Mouse (Mus musculus): ENCODE results near the gene Nim1k.

Nim1k gene

DNA sequence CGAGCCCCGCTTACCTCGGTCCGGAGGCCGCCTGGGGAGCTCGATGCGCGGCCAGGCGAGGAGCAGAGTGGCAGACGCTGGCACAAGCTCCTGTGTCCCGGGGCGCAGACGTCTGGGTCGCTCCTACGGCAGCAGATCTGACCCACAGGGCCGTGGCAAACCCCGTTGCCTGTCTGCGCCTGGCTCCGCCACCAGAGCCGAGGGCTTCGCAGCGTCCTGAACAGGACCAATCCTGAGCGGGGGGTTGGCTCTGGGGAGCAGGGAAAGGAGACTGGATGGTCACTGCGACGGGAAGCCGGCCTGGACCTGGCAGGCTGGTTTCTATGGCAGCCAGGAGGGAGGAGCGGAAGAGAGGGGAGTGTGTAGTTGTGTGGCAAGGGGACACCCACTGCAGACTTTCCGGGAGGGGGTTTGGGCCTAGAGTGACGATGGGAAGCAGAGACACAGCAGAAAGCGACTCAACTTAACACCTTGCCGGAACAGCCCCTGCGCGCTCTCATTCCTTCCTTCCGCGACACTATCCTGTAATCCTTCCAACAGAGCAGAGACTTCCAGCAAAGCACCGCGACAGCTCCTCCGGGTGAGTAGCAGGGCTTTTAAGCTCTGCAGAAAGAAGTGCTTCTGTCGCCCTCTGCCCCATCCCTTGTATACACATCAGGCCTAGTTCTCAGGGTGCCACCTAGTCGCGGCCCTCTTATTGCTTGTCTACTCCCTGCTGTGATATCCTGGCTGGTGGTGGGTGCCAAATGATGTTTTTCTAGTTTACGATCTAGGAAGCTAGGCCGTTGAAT lies at the start of gene Nim1k:
Gene Nim1k, minus strand, starts transcription at position 202 of the 791 bp plus-strand sequence.
- in situ Hi-C loops (cut with MboI, MseI): no loop called here

DNA sequence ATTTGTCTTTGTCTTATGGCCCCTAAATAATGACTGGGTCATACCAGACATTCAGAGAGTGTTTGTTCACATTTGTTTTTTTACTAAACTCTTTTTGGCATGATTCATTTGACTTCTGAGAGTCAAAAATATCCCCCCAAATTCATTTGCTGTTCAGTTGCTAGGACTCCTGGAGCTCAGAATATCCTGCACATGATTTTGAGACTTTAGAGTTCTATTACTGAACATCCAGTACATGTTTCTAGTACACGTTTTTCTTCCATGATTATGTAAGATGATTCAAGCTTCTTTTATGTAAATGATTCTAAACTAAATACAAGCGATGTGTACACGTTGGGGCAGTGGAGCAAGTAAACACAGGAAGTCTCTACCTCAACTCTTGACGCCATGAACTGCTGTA lies 42.0 kb upstream of the Nim1k start:
- in situ Hi-C loops (cut with MboI, MseI): no loop called here

DNA sequence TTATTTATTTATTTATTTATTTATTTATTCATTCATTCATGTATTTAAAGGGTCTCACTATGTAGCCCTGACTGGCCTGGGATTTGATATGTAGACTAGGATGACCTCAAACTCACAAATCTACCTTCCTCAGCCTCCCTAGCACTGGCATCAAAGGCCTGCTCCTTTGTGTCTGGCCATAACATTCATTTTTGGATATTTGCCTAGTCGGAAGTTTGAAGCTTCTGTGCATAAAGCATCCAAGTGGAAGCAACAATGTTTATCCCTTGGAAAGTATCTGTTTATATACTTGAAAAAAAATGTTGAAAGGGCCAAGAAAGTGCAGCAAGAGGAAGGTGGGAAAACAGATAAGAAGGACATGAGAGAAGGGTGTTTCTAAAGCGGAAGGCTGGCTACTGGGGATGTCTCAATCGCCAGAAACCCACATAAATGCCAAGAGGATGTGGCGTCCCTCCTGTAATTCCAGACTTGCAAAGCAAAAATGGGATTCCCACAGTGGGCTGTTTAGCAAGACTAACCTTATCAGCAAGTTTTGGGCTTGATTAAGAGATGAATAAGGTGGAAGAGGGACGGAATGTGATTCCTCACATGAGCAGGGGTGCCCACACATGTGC lies 37.2 kb upstream of the Nim1k start:
- in situ Hi-C loops (cut with MboI, MseI): no loop called here

DNA sequence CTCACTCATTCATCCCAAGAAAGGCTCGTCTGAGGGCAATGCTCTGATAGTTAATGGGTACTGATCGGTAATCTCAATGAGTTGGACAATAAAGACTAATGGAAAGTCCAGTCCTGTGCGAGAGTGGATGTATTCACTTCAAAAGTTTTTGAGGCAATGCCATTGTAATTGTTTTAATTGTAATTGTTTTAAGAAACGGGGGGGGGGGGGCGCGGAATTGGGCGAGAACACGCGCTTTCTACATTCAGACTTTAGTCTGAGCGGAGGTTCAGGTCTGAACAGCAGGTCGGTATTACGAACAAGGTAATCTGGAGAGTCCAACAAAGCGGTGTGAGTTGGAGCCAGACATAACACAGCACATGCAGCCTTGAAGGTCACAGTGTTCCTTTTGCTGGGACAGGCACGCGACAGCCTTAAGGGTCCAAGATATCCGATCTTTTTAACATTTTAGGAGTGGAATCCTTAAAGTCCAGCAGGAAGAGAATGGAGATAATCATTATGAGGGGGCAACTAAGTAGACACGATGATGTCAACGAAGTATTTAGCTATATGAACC lies 36.0 kb upstream of the Nim1k start:
- in situ Hi-C loops (cut with MboI, MseI): no loop called here

DNA sequence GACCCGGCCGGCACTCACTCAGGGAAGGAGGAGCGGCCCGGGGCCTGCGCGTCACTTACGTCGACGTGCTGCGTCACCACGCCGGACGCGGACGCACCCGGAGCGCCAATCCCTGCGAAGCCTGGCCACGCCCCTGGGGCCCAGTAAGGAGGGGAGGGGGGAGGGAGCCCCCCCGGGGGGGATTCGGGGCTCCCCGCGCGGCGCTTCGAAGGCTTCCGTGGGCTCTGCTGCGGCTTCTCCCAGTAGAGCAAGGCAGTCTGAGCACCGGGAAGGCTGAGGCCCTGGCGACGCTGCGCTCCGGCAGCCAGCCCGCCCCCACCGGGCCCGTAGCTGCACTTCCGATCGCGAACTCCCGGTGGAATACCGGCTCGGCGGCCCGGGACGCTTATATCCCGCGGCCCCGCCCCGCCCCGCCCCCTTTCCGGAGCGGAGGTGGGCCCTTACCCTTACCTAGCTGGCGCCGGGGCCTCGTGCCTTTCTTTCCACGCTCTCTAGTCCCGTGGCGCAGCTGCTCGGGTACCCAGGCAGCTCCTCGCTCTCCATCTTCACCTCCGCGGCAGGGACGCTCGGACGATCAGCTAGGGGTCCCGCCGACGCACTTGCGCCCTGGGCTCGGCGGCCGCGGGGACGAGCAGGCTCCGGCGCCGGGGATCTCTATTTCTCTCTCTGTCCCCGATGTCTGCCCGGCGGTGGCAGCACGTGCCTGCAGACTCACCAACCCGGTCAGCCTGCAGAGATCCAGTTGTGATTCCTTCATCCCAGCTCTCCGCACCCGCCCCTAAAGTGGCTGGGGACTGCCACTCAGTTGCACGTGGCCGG lies 35.3 kb upstream of the Nim1k start, which contains the start of gene Zfp131:
Gene Zfp131, minus strand, starts transcription at position 129 of the 819 bp plus-strand sequence.
- in situ Hi-C loops (cut with MboI, MseI): no loop called here

DNA sequence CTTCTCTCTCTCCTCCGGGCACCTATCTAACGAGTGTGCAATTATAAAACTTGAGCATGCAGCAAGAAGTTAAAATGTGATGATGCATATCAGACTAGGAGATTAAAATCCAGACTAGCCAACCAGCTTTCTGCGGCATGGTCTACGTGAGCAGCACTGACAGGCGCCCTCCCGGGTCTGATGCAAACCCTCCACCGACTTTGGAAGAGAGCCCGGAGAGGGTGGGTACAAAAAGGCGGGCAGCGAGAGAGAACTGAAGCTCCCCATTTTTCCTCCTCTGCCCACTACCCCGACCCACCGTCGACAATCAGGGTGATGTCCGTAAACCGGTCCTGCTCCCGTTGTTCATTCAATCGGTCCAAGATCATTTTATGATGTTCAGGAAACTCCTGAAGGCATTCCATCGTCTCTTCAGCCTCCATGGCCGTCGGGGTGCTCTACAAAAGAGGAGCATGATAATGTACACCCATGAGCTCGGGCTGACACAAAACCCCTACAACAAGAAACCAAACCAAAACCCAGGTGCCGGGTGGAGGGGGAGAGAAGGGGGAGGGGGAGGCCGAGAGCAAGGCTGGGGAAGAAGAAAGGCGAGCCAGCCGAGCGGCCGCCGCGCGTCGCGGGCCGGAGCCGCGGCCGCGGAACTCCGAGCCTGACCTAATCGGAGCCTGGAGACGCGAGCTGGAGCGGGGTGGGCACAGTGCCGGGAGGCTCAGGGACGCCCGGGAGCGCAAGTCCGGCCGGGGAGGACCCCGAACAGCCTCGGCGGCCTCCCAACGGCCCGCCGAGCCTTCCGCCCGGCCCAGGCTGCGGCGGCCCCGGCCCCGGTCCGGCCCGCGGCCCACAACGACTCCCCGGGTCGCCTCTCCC lies 34.4 kb upstream of the Nim1k start:
- in situ Hi-C loops (cut with MboI, MseI): loop anchor here (5.0 to 10.0 kb wide), 2 partner anchors 83 to 335 kb away; no protein-coding TSS in a partner anchor

DNA sequence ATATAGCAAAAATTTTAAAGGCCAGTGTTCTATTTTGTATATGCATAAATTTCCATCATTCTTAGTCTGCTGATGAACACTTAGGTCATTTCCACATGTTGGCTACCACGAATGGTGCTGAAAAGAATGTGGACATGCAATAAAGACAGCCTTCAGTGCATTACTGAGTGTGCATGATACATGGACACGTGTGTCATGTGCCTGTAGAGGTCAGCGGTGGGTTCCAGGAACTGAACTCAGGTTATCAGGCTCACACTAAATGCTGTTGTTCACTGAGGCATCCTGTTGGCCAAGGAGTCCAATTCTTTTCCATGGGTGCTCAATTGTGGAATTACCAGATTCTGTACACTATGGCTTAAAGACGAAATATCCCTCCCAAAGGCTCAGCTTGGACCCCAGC lies 27.9 kb upstream of the Nim1k start:
- in situ Hi-C loops (cut with MboI, MseI): loop anchor here (10.0 kb wide), 1 partner anchor 329 kb away; no protein-coding TSS in a partner anchor

DNA sequence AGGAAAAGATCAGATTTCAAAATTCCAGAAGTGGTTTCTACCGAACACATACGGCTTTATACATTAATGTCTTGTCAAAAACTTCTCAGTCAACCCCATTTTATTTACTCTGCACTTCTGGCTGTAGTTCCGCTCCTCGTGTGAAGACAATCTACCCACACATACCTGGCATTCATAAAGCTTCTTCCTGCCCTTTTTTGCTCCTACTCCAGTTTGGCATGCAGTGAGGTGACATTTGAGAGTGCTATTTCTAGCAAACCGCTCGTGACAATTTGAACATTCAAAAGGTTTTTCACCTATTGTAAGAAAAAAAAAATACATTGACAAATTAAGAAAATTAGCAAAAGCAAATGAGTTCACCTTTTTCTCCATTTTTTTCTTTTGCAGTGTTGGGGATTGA lies 12.9 kb upstream of the Nim1k start:
- in situ Hi-C loops (cut with MboI, MseI): no loop called here

DNA sequence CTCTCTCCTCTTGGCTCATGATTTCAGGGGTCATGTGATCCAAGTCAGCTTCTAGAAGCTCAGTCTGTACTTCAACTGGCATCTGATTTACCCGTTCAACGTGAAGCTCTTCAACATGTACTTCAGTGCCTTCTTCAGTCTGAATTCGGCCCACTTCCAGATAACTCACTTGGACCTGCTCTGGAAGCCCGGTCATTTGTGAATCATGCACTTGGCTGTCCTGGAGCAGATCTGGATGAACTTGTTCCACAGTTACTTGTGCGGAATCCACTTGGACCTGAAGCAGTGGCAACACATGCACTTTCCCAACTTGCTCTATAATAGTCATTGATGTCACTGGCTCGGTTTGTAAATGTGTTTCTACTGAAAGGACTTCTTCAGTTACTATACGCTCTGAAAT lies 10.8 kb upstream of the Nim1k start:
- in situ Hi-C loops (cut with MboI, MseI): no loop called here

DNA sequence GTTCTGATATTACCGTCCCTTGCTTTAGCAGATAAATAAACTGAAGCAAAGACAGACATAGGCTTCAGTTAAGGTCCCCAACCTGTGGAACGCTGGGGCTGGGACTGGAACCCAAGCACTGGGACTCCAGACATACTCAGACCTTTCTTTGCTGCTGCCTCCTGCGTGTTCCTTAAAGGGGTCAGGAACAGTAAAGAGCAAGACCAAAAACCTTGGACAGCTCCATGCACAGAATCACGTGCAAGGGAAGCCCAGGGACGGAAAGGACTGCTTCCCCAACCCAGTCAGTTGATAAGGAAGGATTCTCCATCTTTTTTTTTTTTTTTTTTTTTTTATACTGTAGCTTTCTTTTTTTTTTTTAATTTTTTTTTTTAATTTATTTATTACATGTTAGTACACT lies 1.1 kb upstream of the Nim1k start:
- in situ Hi-C loops (cut with MboI, MseI): no loop called here

DNA sequence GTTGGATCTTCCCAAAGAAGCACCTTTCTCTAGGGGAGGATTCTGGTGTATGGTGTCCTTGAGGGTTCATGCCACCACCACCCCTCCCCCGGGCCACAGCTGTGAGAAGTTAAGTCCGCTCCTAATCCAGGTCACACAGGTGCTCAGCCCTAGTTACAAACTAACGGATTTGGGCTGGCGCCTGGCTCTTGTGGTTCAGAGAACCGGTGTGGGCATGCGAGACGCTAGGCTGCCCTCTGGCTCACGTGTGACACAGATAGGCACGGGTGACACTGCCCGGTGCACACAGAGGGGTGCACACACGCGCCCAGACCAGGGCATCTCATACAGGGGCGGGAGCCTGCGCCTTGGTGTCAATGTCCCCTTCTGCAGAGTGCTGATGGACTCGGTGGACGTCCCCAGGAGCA lies 538 bp downstream of the Nim1k start:
- in situ Hi-C loops (cut with MboI, MseI): no loop called here

DNA sequence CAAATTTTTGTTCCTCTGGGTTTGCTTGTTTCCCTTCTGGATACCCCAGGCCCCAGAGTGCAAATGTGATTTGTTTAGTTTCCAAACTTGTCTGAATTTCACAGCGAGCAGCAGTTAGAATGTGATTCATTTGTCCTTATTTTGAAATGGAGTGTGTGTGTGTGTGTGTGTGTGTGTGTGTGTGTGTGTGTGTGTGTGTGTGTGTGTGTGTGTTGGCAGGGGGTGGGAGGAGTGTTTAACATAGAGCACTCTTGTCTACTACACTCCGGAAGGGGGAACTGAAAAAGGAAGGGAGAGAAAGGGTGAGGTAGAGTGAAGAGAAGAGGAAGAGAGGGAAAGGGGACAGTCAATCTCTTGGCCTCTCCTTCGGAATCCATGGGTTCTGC lies 1.1 kb downstream of the Nim1k start:
- in situ Hi-C loops (cut with MboI, MseI): no loop called here

DNA sequence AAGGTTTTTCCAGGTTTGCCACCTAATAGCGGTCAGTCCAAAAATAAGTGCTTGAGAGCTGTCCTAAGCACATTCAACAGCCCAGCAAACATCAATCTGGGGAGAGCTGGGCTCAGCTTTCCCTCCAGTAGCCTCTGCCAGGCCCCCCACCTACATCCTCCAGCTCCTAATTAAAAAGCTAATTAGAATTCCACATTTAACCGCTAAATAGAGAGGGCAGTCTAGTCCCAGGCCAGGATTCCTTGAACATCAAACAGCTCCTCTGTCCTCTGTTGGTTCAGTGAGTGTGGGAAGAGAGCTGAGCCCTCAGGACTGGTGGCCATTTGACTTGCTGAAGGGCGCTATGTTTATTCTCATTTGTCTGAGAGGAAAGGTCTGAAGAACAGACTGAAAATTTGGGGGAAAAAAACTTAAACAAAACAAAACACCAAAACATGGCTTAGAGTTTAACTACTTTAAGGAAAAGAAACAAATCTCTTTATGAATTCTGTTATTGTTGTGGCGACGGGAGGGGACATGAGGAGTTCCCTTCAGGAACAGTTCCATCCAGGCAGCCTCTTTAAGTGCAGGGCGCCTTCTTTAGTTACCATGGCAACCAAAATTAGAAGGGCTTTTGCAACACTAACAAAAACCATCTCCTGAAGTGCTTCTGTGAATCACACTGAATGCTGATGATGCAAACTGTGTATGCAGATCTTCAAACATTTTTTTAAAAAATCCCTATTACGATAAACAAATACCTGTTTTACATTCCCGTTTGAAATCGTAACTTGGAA lies 1.6 kb downstream of the Nim1k start:
- in situ Hi-C loops (cut with MboI, MseI): no loop called here

DNA sequence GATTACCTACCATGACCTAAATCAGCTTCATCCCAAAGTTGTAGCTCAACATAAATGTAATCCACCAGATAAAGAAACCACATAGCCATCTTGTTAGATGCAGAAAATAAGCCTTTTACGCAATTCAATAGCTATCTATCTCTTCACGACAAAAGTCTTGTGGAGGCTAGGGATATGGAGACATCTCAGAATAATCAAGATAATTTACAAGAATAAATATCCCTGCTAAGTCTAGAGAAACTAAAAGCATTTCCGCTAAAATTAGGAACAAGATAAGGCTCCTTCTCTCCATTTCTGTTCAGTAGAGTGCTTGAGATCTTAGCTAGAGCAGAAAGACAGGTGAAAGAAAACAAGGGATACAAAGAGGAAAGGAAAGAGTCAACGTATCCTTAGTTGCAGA lies 8.8 kb downstream of the Nim1k start:
- in situ Hi-C loops (cut with MboI, MseI): no loop called here

DNA sequence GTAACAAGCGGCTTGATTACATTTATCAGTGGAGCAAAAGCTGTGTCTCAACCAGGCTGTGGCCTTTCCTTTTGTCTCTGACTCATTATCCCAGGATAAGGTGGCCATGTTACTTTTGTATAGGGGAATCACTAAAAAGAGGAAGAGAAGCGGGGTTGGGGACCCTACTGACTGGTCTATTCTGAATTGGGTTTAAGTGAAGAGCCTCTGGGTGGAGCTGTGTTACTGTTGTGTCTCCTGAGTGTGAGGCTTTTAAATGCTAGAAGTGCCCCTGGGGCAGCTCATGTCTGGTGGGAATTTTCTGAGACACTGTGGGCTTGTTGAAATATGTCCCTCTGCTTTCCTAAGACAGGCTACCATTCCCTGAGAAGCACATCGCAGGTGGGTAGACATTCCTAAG lies 12.2 kb downstream of the Nim1k start:
- in situ Hi-C loops (cut with MboI, MseI): loop anchor here (5.0 kb wide), 1 partner anchor 36 kb away; no protein-coding TSS in a partner anchor

DNA sequence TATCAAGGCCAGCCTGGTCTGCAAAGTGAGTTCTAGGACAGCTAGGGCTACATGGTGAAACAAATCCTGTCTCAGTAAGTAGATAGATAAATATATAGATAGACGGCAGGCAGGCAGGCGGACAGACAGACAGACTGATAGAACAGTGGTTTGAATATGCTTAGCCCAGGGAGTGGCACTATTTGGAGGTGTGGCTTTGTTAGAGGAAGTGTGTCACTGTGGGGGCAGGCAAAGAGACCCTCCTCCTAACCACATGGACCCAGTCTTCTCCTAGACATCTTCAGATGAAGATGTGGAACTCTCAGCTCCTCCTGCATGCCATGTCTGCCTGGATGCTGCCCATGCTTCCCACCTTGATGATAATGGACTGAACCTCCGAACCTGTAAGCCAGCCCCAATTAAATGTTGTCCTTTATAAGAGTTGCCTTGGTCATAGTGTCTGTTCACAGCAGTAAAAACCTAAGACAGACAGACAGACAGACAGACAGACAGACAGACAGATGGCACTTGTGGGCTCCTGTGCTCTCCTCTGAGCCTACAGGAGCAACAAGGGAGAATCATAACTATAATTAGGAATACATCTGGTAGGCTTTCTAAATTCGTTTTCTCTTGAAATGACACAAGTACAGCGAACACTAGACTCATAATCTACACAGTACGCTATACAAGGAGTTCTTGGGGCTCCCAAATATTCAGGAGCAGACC lies 12.8 kb downstream of the Nim1k start:
- in situ Hi-C loops (cut with MboI, MseI): loop anchor here (5.0 kb wide), 1 partner anchor 36 kb away; no protein-coding TSS in a partner anchor

DNA sequence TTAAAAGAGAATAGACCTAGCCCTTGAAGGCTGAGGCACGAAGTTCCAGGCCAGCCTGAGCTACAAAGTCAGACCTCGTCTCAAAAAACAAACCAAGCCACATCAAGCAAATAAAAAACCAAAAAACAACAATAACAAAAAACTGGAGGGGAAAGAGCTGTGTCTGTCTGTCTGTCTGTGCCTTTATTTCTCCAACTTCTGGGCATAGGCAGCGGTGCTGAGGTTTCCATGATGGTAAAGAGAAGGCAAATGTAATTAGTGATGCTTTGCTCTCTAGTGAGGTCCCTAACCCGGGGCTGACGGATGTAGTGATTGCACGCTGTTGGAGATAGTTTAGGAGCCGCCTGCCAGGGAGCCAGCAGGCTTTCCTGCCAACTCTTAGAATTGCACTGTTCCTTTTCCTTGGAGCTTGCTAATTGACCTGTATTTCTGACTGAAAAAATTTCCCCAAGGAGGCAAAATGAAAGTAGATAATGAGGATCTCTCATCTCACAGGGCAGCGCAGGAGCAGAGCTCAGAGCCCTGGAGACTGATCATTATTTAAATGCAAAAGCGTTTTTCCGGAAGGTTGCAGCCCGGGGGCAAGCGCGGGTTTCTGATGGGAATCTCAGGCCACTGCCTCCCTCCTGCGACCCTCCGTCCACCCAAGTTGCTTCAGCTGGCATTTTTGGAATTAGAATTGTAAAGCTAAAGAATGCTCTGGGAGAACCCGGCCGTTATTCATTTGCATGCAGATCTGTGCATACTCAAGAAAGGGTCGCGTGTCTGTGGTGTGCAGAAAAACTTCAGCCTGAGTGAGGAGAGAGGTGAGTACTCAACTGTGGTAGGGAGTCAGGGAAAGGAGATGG lies 14.1 kb downstream of the Nim1k start:
- in situ Hi-C loops (cut with MboI, MseI): loop anchor here (5.0 kb wide), 1 partner anchor 34 kb away; no protein-coding TSS in a partner anchor

DNA sequence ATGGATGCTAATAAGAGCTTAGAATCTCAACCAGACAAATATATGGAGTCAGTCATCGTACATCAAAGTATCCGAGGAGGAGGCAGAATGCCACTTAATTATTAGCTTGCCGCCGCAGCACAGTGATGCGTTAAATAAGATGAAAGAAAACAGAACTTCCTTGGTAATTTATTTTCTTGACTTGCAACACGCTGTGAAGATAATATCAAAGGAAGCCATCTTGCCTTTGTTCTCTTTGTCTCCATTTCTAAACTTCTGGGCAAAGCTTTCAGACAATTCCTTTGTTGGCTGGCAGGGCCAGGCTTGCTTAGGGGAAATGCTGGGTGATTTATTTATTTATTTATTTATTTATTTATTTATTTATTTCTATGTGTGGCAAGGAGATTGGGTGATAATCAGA lies 24.2 kb downstream of the Nim1k start:
- in situ Hi-C loops (cut with MboI, MseI): no loop called here

Data from T-helper 1 cell (primary cell).